Mouse (Mus musculus): ENCODE data around the gene Fthl17f.
"Not testable (repeated sequence)": the region's sequence is repeated elsewhere in the genome, so short reads cannot be mapped to it uniquely, and the experiment has no call there.

Fthl17f gene

DNA sequence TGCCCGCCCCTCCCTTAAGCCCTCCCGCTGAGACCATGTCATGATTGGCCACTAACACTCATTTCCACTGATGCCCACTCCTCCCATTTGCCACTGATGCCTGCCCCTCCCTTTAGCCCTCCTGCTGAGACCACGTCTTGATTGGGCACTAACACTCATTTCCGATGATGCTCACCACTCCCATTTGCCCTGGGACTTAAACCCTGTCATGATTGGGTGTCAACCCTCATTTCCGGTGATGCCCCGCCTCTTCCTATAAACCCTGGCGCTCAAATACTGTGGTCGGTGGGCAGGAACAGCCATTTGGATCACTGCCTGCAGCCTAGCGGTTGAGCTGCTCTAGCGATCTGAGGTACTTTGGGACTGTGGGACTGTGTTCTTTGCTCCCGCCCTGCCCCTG, at the start of gene Fthl17f:
Fthl17f (plus strand) TSS at position 301 of the 400 bp plus-strand sequence.
- DNase-seq: not testable (repeated sequence)

DNA sequence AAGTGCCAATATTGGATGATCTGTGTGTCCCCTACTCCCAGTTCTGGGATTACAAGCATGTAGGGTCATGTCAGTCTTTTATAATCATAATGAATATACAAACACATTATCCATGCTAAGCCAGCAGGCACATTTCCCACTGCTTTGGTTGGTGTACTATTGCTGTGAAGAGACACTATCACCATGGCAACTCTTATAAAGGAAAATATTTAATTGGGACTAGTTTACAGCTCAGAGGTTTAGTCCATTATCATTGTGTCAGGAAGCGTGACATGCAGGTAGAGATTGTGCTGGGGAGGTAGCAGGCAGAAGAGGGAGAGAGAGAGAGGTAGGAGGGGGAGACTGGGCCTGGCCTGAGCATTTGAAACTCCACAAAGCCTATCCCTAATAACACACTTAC, 46.7 kb upstream of the Fthl17f start:
- no peak for DNase-seq

DNA sequence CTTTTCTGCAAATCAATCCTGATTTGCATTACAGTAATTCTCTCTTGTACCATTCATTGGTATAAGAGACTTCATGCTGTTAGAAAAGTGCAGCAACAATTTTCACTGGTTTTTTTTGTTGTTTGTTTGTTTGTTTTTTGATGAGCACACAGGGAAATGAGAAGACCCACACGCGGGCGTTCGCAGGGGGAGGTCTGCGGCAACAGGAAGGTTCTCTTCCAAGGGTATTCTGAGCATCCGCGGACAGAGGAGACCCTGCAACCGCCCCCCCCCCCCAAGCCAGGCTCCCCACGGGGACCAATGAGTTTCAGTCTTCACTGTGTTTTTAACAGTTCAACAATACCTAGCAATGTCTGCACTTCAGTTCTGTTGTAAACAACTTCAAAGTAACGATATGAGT, 43.3 kb upstream of the Fthl17f start:
- no peak for DNase-seq

DNA sequence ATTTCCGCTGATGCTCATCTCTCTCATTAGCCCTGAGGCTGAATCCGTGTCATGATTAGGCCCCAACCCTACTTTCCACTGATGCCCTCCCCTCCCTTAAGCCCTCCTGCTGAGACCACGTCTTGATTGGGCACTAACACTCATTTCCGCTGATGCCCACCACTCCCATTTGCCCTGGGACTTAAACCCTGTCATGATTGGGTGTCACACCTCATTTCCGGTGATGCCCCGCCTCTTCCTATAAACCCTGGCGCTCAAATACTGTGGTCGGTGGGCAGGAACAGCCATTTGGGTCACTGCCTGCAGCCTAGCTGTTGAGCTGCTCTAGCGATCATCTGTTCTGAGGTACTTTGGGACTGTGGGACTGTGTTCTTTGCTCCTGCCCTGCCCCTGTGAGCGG, 29.6 kb upstream of the Fthl17f start, which contains the start of gene Fthl17e:
Fthl17e (plus strand) TSS at position 301 of the 400 bp plus-strand sequence.
- not testable (repeated sequence) for DNase-seq

DNA sequence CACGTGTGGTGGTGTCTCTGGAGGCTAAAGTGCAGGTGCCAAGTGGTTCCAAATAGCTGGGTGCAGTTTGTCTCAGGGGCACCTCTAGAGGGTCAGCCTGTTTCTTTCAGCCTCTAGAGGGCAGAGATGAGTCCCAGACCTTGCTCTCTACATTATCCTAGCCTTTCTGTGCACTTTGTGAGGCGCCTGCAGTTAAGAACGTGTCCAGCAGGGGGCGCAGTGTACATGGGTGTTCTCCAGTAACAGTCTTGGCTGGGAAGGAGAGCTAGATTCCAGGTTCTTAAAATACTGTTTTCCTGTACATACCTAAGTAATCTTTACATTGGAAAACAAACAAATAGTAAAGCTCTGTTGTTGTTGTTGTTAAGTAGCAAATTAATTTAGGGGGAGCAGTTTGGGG, 21.2 kb upstream of the Fthl17f start:
- not testable (repeated sequence) for DNase-seq

DNA sequence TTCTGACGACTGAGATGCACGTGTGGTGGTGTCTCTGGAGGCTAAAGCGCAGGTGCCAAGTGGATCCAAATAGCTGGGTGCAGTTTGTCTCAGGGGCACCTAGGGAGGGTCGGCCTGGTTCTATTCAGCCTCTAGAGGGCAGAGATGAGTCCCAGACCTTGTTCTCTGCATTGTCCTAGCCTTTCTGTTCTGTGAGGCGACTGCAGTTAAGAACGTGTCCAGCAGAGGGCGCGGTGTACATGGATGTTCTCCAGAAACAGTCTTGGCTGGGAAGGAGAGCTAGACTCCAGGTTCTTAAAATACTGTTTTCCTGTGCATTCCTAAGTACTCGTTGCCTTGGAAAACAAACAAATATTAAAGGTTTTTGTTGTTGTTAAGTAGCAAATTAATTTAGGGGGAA, 1.9 kb upstream of the Fthl17f start:
- DNase-seq: peak; percentile 38

DNA sequence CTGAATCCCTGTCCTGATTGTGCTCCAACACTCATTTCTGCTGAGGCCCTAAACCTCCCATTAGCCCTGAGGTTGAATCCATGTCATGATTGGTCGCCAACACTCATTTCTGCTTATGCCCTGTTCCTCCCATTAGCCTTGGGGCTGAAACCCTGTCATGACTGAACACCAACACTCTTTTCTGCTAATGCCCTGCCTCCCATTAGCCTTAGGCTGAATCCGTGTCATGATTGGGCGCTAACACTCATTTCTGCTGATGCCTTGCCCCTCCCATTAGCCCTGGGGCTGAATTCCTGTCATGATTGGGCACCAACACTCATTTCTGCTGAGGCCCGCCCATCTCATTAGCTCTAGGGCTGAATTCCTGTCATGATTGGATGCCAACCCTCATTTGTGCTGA, 714 bp upstream of the Fthl17f start:
- DNase-seq: no peak

- DNase-seq: peak; percentile 76
Measured at GRCm38 (mm10) chrX:9077699-9078098, 14.9 kb downstream of the Fthl17f start.

- DNase-seq: not testable (repeated sequence)
Measured at GRCm38 (mm10) chrX:9095066-9095465, 32.3 kb downstream of the Fthl17f start.

DNA sequence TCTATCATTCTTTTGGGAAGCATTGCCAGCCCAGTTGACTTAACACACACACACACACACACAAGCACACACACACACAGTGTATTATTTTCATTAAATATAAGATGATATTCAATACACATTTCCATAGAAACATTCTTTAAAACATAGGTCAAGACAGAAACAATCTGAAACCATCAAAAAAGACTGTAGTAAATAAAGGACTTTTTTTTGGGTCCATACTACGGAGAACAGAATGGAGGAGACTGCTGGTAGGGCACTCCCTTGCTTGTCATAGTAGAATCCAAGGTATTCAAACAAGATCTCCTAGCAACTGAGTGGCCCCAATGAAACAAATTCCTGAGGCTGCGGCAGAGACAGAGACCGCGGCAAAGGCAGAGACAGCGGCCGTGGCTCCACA, 41.4 kb downstream of the Fthl17f start, which contains the start of gene 4930402K13Rik:
4930402K13Rik (plus strand) TSS at position 301 of the 400 bp plus-strand sequence.
- DNase-seq: no peak

DNA sequence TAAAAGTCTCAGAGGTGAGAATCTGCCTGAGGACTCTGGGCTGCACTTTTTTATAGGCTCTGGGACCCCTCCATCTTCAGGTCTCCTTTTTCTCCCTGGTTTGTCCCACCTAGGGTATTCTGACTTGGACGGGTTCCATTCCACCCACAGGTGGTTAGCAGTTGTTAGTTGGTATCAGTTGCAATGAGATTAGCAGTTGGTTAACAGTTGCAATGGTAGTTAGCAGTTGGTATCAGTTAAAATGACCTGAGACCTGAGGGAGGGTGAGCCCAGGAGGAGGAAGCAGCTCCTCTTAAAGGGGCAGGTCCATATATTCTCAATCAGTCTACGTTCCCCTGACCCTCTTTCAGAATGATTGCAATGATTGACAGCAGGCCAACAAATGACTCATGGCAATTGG, 47.6 kb downstream of the Fthl17f start:
- DNase-seq: no peak
